Mouse (Mus musculus) layer of hippocampus, postnatal 36 days (tissue): ENCODE measurements around the gene Herc3. TPM values are rescaled to one million over a fixed set of nuclear protein-coding genes. Genes with fewer than 3 reads are reported as not detected.

Experiments used
- DNase-seq, 2 experiments: peaks; one replicate each; pipeline ENCODE4 v3.0.0; 2022
- total RNA-seq, 2 experiments: library from RNA; stranded (reverse); gene quantifications; 2 replicates each; pipeline ENCODE4 v1.2.3; 2021

Gene Herc3
- total RNA-seq, 2 experiments from 2014 or later, result 226 to 248 TPM

DNA sequence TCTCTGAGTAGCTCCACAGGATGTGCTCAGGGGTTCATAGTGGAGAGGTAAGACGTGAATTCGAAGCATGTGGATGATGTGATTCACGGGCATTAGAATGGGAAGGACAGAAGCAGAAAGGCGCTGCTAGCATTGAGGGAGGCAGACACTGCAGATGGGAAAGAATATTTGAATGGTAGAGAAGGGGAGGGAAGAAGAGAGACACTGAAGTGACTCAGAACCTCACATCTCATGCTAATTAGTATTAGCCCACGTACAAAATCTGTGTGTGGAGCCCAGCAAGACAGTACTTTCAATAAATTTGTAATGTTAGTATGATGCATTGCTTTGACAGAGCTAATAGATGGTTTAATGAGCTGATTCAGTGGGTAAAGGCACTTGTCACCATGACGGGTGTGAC, 89.5 kb downstream of the Herc3 start:
- no peak for DNase-seq

DNA sequence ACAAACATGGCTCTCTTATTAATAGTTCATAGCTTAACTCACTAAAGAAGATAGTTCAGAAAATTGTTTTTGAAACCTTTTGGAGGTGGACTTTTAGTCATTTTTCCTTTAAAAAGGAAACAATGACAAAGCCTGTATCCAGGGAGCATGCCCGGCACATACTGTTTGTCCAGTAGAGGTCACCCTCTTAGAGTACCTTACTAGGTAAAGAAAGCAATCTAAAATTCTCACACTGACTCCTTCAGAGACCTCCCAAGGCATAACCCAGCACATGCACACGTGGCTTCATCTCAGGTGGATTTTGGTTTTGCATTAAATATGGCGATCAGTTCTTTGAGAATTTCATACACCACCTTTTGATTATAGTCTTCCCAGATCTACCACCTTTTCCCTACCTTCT, 90.4 kb downstream of the Herc3 start:
- no peak for DNase-seq

DNA sequence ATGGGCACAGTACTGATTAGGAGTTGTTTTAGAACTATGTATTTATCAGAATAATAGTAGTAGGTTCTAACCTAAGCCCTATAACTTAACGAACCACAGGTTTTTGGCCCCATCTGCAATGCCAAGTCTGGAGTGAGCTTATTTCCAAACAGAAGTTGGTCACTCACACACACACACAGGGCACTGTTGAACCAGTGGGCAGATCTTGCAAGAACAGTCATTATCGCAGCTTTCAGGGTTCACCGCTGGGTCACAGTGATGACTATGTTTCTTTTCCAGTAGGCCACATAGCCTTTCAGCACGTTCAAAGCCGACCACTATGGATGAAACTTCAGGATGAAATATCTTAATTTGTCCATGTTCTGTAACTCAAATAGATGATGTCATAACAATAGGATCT, 91.2 kb downstream of the Herc3 start:
- DNase-seq, result no peak

- no peak for DNase-seq
These were observed 96.6 kb downstream of the Herc3 start for GRCm38 (mm10) chr6:58927881-58928280.

GRCm38 (mm10) chr6:58929911-58930431, 98.7 kb downstream of the Herc3 start:
- peak in 1 of 2 experiments; percentile 41 for DNase-seq

DNA sequence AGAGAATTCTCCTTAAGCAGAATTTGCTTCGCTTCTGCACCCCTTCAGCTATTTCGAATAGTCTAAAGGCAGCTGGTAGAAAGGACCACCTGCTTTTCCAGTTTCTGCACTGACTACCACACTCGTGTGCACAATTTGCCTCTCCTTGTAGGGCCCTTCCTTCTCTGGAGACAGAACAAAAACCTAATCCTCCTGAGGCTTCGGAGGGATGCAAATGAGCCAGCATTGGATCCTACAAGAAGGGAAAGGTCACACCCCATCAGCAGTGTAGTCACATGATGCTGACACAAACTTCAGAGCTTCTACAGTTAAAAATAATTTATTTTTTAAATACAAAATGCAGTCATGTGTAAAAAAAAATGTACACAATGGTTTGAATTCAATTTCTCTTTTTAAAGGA, 99.9 kb downstream of the Herc3 start:
- no peak for DNase-seq

DNA sequence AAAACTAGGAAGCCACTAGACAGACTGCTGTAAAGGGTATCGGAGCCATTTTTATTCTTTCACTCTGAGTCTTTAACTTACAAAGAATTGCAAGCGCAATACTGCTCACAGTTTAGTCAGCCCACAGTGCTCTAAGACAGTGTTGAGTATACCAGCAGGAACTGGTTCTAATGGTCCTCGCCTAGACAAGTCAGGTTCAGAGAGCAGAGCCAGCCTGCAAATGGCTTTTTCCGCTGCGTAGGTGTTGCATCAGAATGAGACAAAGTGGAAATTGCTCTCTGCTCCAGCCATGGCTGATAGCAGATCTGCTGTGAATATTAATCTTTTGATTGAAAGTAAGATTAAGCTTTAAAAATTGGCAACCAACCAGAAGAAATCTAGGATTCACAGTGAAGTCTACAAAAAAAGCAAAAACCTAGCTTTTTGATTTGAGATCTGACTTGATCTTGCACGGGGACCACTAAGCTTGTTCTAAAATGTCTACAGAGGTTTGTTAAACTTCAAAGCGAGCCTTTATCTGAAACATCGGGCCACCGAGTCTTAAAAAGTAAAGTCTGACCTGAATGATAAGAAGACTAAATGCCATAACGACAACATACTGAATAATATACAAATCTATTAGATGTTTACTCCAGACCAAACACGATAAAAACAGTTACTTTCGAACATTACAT, 101.4 kb downstream of the Herc3 start:
- DNase-seq, result no peak

GRCm38 (mm10) chr6:58933189-58933913, 102.1 kb downstream of the Herc3 start:
- DNase-seq, result peak; percentile 44 to 62

DNA sequence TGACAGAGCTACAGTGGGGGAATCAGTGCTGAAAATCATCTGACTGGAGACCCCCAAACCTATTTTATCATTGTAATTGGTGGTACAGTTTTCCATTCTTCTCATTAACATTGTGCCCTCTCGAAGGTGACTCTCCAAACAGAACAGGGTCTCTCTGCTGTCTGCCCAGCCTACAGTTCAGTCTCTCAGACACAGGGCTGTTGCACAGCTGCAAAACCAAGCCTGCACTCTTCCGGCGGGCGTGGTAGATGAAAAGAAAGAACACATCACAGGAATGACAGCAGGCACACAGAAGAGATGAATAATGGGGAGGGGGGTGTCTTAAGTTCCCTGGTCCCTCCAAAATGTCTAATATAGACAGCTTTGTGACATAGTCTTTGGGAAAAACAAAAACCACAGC, 102.9 kb downstream of the Herc3 start:
- no peak for DNase-seq

DNA sequence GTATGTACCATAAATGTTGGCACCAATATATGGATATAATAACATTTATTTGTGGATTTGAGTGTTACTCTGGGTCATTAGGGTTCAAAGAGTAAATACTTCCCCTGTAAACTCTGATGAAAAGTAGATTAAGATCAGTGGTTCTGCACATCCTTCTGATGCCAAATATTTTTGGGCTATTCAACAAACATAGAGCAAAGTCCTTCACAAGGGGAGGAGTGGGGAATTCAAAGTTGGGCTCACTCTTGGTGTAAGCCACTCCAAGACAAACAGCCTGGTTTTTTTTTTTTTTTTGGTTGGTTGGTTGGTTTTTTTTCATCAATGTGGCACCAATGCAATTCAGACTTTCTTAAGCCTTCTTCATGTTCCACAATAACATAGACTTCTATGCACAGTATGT, 106.5 kb downstream of the Herc3 start:
- no peak for DNase-seq

GRCm38 (mm10) chr6:58942276-58942675, 111.0 kb downstream of the Herc3 start:
- no peak for DNase-seq

GRCm38 (mm10) chr6:58943958-58944357, 112.7 kb downstream of the Herc3 start:
- DNase-seq, result no peak

GRCm38 (mm10) chr6:58946246-58946645, 115.0 kb downstream of the Herc3 start:
- DNase-seq, result no peak

GRCm38 (mm10) chr6:58946840-58947239, 115.6 kb downstream of the Herc3 start:
- no peak for DNase-seq

DNA sequence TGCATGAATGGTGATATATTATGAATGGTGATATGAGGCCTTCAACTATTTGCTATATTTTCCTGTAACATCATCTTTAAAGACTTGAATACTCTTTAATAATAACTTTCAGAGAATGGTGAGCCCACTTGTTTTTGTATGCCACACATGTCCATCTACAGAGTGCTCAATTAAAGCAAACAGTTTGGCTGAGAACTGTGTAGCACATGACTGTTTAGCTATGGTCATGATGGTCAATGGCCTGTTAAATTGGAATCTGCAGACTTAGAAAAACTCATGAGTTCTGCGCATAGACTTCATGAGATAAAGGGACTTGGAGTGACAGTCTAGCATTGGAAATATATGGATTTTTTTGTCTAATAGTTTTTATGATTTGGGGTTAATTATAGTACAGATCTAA, 119.1 kb downstream of the Herc3 start:
- no peak for DNase-seq

DNA sequence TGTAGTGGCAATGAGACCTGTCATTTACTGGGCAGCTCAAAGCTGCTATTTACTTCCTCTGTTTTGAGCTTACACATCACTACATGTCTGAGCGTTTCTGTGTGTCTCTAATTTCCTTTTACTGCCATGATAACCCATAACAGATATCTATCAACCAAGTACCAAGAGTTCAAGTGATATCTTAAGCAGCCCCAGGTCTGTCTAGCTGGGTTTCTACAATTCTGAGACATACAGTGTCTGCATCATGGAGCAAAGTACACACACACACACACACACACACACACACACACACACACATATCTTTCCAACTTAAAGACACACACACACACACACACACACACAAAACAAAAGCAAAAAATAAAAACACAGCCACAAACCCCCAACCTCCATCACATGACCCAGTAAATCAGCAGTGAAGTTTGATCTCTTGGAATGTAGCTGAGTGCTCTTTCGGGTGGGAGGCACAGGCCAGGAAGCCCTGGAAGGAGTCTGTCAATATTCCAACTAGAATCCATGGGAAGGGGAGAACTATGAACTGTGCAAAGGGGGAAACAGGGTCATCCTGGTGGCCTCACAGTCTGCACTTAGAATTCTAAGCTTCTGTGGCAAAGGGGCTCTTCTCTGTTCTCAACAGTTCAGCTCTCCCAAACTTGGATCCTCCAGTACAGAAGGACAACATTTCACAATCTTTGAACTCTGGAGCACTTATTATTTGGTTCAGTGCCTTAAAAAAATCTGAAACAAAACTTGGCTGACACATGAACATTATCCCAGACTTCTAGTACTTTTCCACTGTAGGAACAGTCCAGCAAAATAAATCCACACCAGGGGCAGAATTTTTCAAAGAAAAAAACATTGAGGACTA, 120.1 kb downstream of the Herc3 start:
- DNase-seq, result no peak

- DNase-seq, result no peak
These were observed 129.3 kb downstream of the Herc3 start for GRCm38 (mm10) chr6:58960523-58960922.

GRCm38 (mm10) chr6:58962691-58963090, 131.4 kb downstream of the Herc3 start:
- no peak for DNase-seq

DNA sequence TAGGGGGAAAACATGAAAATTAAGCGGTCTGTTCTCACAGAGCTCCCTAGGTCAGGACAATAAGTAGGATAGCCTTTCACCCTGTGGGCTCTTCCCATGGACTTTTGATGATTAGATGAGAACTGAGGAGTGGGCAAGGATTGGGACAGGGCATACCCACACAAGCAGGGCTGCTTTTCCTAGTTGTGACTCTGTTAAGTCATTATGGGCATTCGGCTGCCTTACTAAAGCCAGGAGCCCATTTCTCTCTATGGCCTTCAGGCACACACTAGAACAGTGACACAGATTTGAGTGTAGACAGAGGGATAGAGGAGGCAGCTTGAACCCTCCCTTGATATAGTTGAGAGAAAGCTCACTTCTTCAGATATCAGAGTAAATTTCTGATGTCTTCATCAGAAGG, 132.8 kb downstream of the Herc3 start:
- no peak for DNase-seq

DNA sequence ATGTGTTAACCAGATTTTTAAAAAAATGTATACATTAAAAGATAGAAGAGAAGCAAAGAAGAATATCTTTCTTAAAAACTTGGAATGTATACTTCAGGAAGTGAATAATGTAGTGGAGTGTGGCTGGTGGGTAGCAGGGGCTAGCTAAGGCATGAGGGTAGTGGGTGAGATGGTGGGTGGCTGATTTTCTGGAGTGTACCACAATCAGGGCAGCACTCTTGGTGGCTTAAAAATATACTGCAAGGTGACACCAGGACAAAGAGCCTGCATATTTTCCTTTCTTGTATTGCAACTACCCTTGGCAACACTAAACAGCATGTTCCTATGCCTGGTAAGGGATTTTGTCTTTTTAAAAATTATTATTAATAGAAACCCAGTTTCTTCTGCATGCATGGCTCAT, 133.3 kb downstream of the Herc3 start:
- DNase-seq, result no peak

GRCm38 (mm10) chr6:58965071-58965831, 134.0 kb downstream of the Herc3 start:
- no peak for DNase-seq

GRCm38 (mm10) chr6:58968272-58968671, 137.0 kb downstream of the Herc3 start:
- DNase-seq, result no peak
